Mouse (Mus musculus): ENCODE results near the gene Tspan2.

Gene Tspan2

GRCm38 (mm10) chr3:102734313-102735030 is at the start of gene Tspan2:
TSS of gene Tspan2 (plus strand) at chr3:102734529.
- no peak for DNase-seq (ENCODE audit: low read depth)

- DNase-seq (ENCODE audit: low read depth), result no peak
Observed at GRCm38 (mm10) chr3:102686861-102687260, 47.5 kb upstream of the Tspan2 start.

GRCm38 (mm10) chr3:102687852-102688251 is 46.5 kb upstream of the Tspan2 start:
- no peak for DNase-seq (ENCODE audit: low read depth)

- DNase-seq (ENCODE audit: low read depth), result peak; percentile 15
Observed at GRCm38 (mm10) chr3:102691802-102692484, 42.4 kb upstream of the Tspan2 start.

GRCm38 (mm10) chr3:102692758-102693325 is 41.5 kb upstream of the Tspan2 start:
- DNase-seq (ENCODE audit: low read depth), result no peak

- DNase-seq (ENCODE audit: low read depth), result no peak
Observed at GRCm38 (mm10) chr3:102698127-102698526, 36.2 kb upstream of the Tspan2 start.

GRCm38 (mm10) chr3:102701303-102701702 is 33.0 kb upstream of the Tspan2 start:
- no peak for DNase-seq (ENCODE audit: low read depth)

GRCm38 (mm10) chr3:102701902-102702544 is 32.3 kb upstream of the Tspan2 start:
- peak; percentile 49 for DNase-seq (ENCODE audit: low read depth)

GRCm38 (mm10) chr3:102704001-102704401 is 30.3 kb upstream of the Tspan2 start:
- DNase-seq (ENCODE audit: low read depth), result no peak

GRCm38 (mm10) chr3:102708599-102708998 is 25.7 kb upstream of the Tspan2 start:
- DNase-seq (ENCODE audit: low read depth), result no peak

GRCm38 (mm10) chr3:102715066-102715584 is 19.2 kb upstream of the Tspan2 start:
- DNase-seq (ENCODE audit: low read depth), result peak; percentile 72

GRCm38 (mm10) chr3:102715839-102716238 is 18.5 kb upstream of the Tspan2 start:
- DNase-seq (ENCODE audit: low read depth), result no peak

- DNase-seq (ENCODE audit: low read depth), result no peak
Observed at GRCm38 (mm10) chr3:102717586-102718285, 16.6 kb upstream of the Tspan2 start.

GRCm38 (mm10) chr3:102723154-102723553 is 11.2 kb upstream of the Tspan2 start:
- no peak for DNase-seq (ENCODE audit: low read depth)

GRCm38 (mm10) chr3:102723841-102724570 is 10.3 kb upstream of the Tspan2 start:
- DNase-seq (ENCODE audit: low read depth), result no peak

- DNase-seq (ENCODE audit: low read depth), result no peak
Observed at GRCm38 (mm10) chr3:102724798-102725459, 9.4 kb upstream of the Tspan2 start.

- DNase-seq (ENCODE audit: low read depth), result no peak
Observed at GRCm38 (mm10) chr3:102729416-102729815, 4.9 kb upstream of the Tspan2 start.

- DNase-seq (ENCODE audit: low read depth), result no peak
Observed at GRCm38 (mm10) chr3:102731112-102731511, 3.2 kb upstream of the Tspan2 start.

GRCm38 (mm10) chr3:102732619-102733018 is 1.7 kb upstream of the Tspan2 start:
- no peak for DNase-seq (ENCODE audit: low read depth)

GRCm38 (mm10) chr3:102733050-102733449 is 1.3 kb upstream of the Tspan2 start:
- DNase-seq (ENCODE audit: low read depth), result no peak

- no peak for DNase-seq (ENCODE audit: low read depth)
Observed at GRCm38 (mm10) chr3:102733936-102734312, 405 bp upstream of the Tspan2 start.
